Mouse (Mus musculus) macrophage (primary cell): Measurements from ENCODE around the gene Dlg2. TPM values are rescaled to one million over a fixed set of nuclear protein-coding genes. Genes with fewer than 3 reads are reported as not detected.

ENCODE experiments used
- H3K27ac ChIP-seq: fragments of 350-480 bp; formaldehyde crosslinking; 2 replicates; pipeline ENCODE4 v1.9.0; 2021
- H3K36me3 ChIP-seq: fragments of 350-480 bp; formaldehyde crosslinking; 2 replicates; pipeline ENCODE4 v1.9.0; 2021; ENCODE audit errors: inconsistent target
- H3K4me3 ChIP-seq: fragments of 350-480 bp; formaldehyde crosslinking; 2 replicates; pipeline ENCODE4 v1.9.0; 2021; ENCODE audit errors: inconsistent target
- H3K79me2 ChIP-seq: fragments of 350-480 bp; formaldehyde crosslinking; 2 replicates; pipeline ENCODE4 v1.9.0; 2021; ENCODE audit errors: inconsistent target
- WGBS: methylation state at CpG from one replicate; pipeline ENCODE4 v1.1.7; 2026; ENCODE audit warnings: inconsistent platforms; ENCODE audit not compliant: missing documents; 5-methylcytosine and 5-hydroxymethylcytosine counted together
- polyA plus RNA-seq: library from polyadenylated mRNA; stranded (reverse); fragments of 250-400 nt; gene quantifications from 3 replicates; pipeline ENCODE4 v1.2.4, GENCODE M21; 2018; ENCODE audit warnings: inconsistent platforms

The Dlg2 gene
- polyA plus RNA-seq, 1 experiment from 2014 or later, result 0.13 TPM

DNA sequence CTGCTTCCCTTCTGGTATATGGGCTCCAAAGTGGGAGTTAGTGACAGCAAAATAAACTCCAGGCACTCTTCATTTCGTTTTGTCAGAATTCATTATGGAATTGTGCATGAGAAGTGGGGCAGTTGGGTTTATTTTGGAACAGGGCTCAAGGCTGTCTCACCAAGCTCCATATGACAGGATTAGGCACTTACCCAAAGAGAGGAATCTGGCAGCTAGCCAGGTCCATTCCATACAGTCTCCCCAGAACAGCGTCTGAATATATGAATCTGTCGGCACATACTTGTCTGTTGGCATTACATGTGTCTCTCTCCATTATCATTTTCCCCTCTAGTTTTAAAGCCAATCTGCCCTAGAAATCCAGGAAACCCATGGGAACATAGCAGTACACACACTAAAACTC, 1649.4 kb downstream of the Dlg2 start:
- H3K27ac ChIP-seq, result no peak overlapping the region
- 96% methylated on average over 3 of the region's 3 CpGs for WGBS
- no peak overlapping the region for H3K4me3 ChIP-seq
- no peaks in the 10 kb centered on the region for H3K79me2 ChIP-seq
- H3K36me3 ChIP-seq, result no peaks in the 10 kb centered on the region

DNA sequence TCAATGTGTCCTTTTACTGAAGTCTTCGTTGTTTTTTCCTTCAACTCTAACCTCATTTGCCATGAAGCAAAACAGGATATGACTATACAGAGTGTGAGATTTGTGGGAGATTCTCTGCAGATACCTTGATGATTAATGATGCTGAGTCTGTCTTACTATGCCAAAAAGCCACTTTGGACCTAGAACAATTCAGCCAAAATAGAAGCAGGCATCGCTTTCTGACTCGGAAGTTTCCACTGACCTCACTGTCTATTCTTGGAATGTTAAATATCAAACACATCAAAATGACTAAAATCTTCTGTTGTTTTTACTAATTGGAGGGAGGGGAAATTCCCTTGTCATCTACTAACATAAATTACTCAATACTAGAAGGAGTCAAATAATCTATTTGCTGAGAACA, 1657.8 kb downstream of the Dlg2 start:
- no peak overlapping the region for H3K27ac ChIP-seq
- no peaks in the 10 kb centered on the region for H3K36me3 ChIP-seq
- no peaks in the 10 kb centered on the region for H3K79me2 ChIP-seq
- 85% methylated on average over 3 of the region's 3 CpGs for WGBS
- H3K4me3 ChIP-seq, result no peak overlapping the region

DNA sequence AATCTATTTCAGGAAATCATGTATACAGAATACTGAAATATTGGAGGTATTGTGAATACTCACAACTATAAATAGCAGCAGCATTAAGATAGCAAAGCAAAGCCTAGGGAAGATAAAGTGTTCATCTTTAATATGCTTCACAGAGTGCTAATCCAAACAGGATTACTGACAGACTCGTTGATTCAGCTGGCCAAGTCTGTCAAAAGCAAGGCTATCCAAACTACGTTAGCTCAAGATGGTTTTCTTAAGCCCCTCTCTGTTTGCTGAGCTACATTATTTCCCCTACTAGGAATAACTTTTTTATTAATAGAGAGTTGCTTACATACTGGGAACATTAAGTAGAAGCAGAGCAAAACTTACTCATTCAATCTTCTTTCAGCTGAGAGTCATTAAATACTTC, 1659.2 kb downstream of the Dlg2 start:
- WGBS, result 89% methylated on average over 1 of the region's 2 CpGs
- Histone ChIP-seq H3K4me3 (no peak overlapping the region), H3K79me2 (no peaks in the 10 kb centered on the region), H3K27ac (no peak overlapping the region), H3K36me3 (no peaks in the 10 kb centered on the region)

- no peaks in the 10 kb centered on the region for H3K79me2 ChIP-seq
- WGBS, result 92% methylated on average over 9 of the region's 9 CpGs
- H3K4me3 ChIP-seq, result no peak overlapping the region
- H3K27ac ChIP-seq, result no peak overlapping the region
- H3K36me3 ChIP-seq, result no peaks in the 10 kb centered on the region
These were observed 1663.8 kb downstream of the Dlg2 start for GRCm38 (mm10) chr7:92140051-92140817.

- Histone ChIP-seq H3K36me3 (no peaks in the 10 kb centered on the region), H3K4me3 (no peak overlapping the region), H3K79me2 (no peaks in the 10 kb centered on the region), H3K27ac (no peak overlapping the region)
- WGBS, result 83% methylated on average over 1 of the region's 1 CpGs
These were observed 1671.0 kb downstream of the Dlg2 start for GRCm38 (mm10) chr7:92147499-92147898.

DNA sequence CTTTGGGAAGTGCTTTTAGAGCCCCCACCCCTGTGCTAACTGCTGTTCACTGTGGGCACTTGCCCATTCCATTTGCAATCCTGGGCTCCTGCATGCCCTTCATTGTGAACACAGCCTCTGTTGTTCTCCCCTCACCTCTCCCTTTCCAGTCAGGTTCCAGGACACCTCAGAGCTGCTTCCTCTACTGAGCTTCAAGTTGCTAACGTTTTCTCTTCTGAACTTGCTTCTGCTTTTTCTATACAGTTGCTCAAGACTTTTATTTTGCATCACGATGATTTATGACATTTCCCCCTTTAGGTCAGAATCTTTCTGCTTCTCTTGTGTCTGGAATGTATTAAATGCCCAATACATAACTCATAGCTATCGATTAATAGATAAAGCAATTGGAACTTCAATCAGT, 1674.3 kb downstream of the Dlg2 start:
- 15% methylated on average over 3 of the region's 3 CpGs for WGBS
- H3K79me2 ChIP-seq, result no peaks in the 10 kb centered on the region
- H3K4me3 ChIP-seq, result no peak overlapping the region
- no peak overlapping the region for H3K27ac ChIP-seq
- H3K36me3 ChIP-seq, result no peaks in the 10 kb centered on the region

GRCm38 (mm10) chr7:92154603-92155002, 1678.1 kb downstream of the Dlg2 start:
- H3K4me3 ChIP-seq, result no peak overlapping the region
- no peak overlapping the region for H3K27ac ChIP-seq
- no peaks in the 10 kb centered on the region for H3K79me2 ChIP-seq
- H3K36me3 ChIP-seq, result no peaks in the 10 kb centered on the region

- 97% methylated on average over 2 of the region's 2 CpGs for WGBS
These were observed 1686.7 kb downstream of the Dlg2 start for GRCm38 (mm10) chr7:92163150-92163549.

GRCm38 (mm10) chr7:92164316-92164715, 1687.8 kb downstream of the Dlg2 start:
- Histone ChIP-seq H3K36me3 (no peaks in the 10 kb centered on the region), H3K4me3 (no peak overlapping the region), H3K27ac (no peak overlapping the region), H3K79me2 (no peaks in the 10 kb centered on the region)
- WGBS, result 100% methylated on average over 2 of the region's 2 CpGs

More at GRCm38 (mm10) chr7:92163150-92163549, 1686.7 kb downstream of the Dlg2 start:
- no peaks in the 10 kb centered on the region for H3K36me3 ChIP-seq
- no peak overlapping the region for H3K4me3 ChIP-seq
- H3K27ac ChIP-seq, result no peak overlapping the region
- no peaks in the 10 kb centered on the region for H3K79me2 ChIP-seq

- H3K27ac ChIP-seq, result no peak overlapping the region
- no peak overlapping the region for H3K4me3 ChIP-seq
- H3K79me2 ChIP-seq, result no peaks in the 10 kb centered on the region
- 83% methylated on average over 6 of the region's 6 CpGs for WGBS
- H3K36me3 ChIP-seq, result no peaks in the 10 kb centered on the region
These were observed 1688.5 kb downstream of the Dlg2 start for GRCm38 (mm10) chr7:92164875-92165518.

DNA sequence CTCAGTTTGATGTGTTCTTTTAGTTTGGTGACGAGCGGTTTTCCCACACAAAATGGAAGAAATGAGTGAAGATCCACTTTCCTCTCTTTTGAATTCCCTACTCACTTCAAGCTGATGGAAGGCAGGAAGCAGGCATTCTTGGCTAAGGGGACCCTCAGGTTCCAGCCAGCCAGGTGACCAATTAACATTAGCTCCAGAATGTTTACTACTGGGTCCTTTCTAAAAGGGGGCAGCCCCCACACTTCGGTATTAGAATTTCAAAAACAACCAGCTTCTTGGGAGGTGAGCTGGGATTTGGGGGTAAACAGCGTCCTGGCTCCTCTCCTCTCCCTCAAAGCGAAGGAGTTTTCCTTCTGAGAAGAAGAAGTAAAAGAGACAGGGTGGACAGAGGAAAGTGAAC, 1703.6 kb downstream of the Dlg2 start:
- H3K4me3 ChIP-seq, result no peak overlapping the region
- no peak overlapping the region for H3K27ac ChIP-seq
- H3K79me2 ChIP-seq, result no peaks in the 10 kb centered on the region
- H3K36me3 ChIP-seq, result no peaks in the 10 kb centered on the region
- 59% methylated on average over 5 of the region's 5 CpGs for WGBS

DNA sequence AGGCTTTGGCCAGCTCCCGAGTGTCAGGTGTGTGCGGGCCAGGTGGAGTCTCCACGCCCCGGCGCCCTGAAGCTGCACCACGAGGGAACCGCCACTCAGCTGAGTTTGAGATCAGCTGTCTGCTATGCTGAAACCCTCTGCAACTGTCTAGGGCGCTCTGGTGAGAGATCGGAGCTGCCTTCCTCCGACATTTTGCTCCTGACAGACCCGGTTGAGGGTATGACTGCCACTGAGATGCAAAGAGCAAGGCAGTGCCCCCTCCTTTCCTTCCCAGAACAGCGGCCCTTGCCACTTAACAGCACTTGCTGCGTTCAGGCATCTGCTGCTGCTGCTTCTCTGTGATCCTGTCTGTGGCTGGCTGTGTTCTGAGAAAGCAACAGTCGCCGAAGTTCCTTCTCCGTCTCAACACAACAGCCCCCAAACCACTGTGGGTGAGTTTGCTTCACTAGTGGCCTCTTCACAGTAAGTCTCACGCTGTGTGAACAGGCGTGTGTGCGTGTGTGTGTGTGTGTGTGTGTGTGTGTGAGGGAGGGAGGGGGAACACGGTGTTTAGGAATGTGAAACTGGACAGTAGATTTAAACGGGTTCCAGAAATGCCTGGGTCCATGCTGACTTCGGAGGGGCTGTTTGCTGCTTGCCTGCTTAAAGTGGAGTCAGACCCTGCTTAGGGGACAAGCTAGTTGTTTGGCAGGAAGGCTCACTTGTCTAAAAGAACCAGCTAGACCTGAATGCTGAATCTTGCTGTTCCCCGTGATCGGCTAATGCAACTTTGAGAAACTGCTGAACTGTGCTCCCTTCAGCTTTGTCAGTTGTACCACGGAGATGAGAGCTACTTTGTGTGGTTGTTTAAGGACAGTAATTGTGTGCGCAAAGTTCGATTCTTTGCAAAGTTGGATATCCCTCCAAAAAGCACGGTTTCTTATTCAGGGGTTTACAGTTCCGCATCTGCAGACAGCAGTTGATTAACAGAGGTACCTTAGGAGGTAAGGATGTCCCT, 1704.4 kb downstream of the Dlg2 start:
- Histone ChIP-seq H3K36me3 (no peaks in the 10 kb centered on the region), H3K27ac (no peak overlapping the region), H3K4me3 (no peak overlapping the region), H3K79me2 (no peaks in the 10 kb centered on the region)
- WGBS, result 24% methylated on average over 27 of the region's 29 CpGs

- Histone ChIP-seq H3K79me2 (no peaks in the 10 kb centered on the region), H3K4me3 (no peak overlapping the region), H3K27ac (no peak overlapping the region), H3K36me3 (no peaks in the 10 kb centered on the region)
- WGBS, result 6% methylated on average over 10 of the region's 10 CpGs
These were observed 1705.6 kb downstream of the Dlg2 start for GRCm38 (mm10) chr7:92181959-92182612.

DNA sequence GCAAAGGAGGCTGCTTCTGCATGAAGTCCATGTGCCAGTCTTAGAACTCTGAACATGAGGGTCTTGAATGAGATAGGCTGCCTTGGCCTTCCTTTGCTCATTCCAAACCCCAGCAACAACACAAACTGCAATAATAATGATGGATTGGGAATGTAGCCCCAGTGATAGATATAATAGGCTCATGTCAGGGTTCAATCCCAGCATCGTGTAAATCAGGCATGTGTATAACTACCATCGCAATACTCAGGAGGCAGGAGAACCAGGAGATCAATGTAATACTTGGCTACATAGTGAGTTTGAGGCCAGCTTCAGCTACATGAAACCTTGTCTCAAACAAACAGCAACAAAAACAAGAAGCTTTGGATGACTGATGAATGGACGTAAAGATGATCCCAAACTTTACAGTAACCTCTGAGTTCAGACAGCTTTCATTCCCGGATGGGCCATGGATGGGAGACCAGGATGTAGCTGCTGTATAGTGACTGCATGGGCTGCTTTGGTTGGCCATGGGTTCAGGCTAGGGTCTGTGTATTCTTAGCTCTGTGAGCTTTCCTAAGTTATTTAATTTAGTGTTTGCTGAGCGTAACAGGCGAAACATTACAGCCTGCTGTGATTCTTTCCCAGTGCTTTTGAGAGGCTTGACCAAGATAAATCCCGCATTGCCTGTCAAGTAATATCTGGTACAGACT, 1708.0 kb downstream of the Dlg2 start:
- Histone ChIP-seq H3K79me2 (no peaks in the 10 kb centered on the region), H3K36me3 (no peaks in the 10 kb centered on the region), H3K4me3 (no peak overlapping the region), H3K27ac (no peak overlapping the region)
- WGBS, result 92% methylated on average over 7 of the region's 7 CpGs
